Mouse (Mus musculus) left cerebral cortex, adult 18-20 months (tissue): ENCODE data around the gene Ndufaf2. TPM values are rescaled to one million over a fixed set of nuclear protein-coding genes. Genes with fewer than 3 reads are reported as not detected.

Experiments
- DNase-seq, 2 experiments: peaks; one replicate each; pipeline ENCODE4 v3.0.0; 2021 to 2022; ENCODE audit warnings: low spot score in 2 of 2, mixed read lengths in 1 of 2
- total RNA-seq, 2 experiments: library from RNA; stranded (reverse); gene quantifications; 2 replicates each; pipeline ENCODE4 v1.2.3; 2021

Gene Ndufaf2
- total RNA-seq, 2 experiments from 2014 or later = 24.0 to 25.2 TPM

- DNase-seq = no peak
Observed at GRCm38 (mm10) chr13:108144086-108144485, 14.3 kb downstream of the Ndufaf2 start.

- DNase-seq = no peak
Observed at GRCm38 (mm10) chr13:108138403-108138977, 19.9 kb downstream of the Ndufaf2 start.

GRCm38 (mm10) chr13:108135617-108136016 is 22.8 kb downstream of the Ndufaf2 start:
- DNase-seq = no peak

- DNase-seq = no peak
Observed at GRCm38 (mm10) chr13:108132031-108132819, 26.2 kb downstream of the Ndufaf2 start.

- DNase-seq = peak; percentile 19 to 44
Observed at GRCm38 (mm10) chr13:108130737-108131136, 27.7 kb downstream of the Ndufaf2 start.

- no peak for DNase-seq
Observed at GRCm38 (mm10) chr13:108129070-108129469, 29.4 kb downstream of the Ndufaf2 start.

GRCm38 (mm10) chr13:108127883-108128282 is 30.5 kb downstream of the Ndufaf2 start:
- DNase-seq = no peak

GRCm38 (mm10) chr13:108127130-108127529 is 31.3 kb downstream of the Ndufaf2 start:
- DNase-seq = peak in 1 of 2 experiments; percentile 16

GRCm38 (mm10) chr13:108126246-108126645 is 32.2 kb downstream of the Ndufaf2 start:
- no peak for DNase-seq

GRCm38 (mm10) chr13:108124096-108124495 is 34.3 kb downstream of the Ndufaf2 start:
- DNase-seq = no peak

- no peak for DNase-seq
Observed at GRCm38 (mm10) chr13:108123109-108123723, 35.2 kb downstream of the Ndufaf2 start.

- DNase-seq = no peak
Observed at GRCm38 (mm10) chr13:108119411-108120310, 38.8 kb downstream of the Ndufaf2 start.

GRCm38 (mm10) chr13:108118188-108118587 is 40.2 kb downstream of the Ndufaf2 start:
- DNase-seq = no peak

- no peak for DNase-seq
Observed at GRCm38 (mm10) chr13:108117654-108118053, 40.8 kb downstream of the Ndufaf2 start.

- DNase-seq = no peak
Observed at GRCm38 (mm10) chr13:108114257-108114656, 44.2 kb downstream of the Ndufaf2 start.

- no peak for DNase-seq
Observed at GRCm38 (mm10) chr13:108113536-108113935, 44.9 kb downstream of the Ndufaf2 start.

GRCm38 (mm10) chr13:108110929-108111328 is 47.5 kb downstream of the Ndufaf2 start:
- DNase-seq = no peak

GRCm38 (mm10) chr13:108100700-108101099 is 57.7 kb downstream of the Ndufaf2 start:
- no peak for DNase-seq

- DNase-seq = no peak
Observed at GRCm38 (mm10) chr13:108096446-108096845, 62.0 kb downstream of the Ndufaf2 start.

GRCm38 (mm10) chr13:108095617-108096016 is 62.8 kb downstream of the Ndufaf2 start:
- peak; percentile 27 to 48 for DNase-seq

- DNase-seq = no peak
Observed at GRCm38 (mm10) chr13:108094681-108095080, 63.7 kb downstream of the Ndufaf2 start.
